Mouse (Mus musculus) heart, adult 2 months (tissue): ENCODE data around the gene Vps45.

Source experiments
- EP300 ChIP-seq: fragments of 200-500 bp; IDR thresholded peaks from 2 replicates; pipeline ENCODE4 v1.6.1; 2011; ENCODE audit warnings: low read depth, low read length, control low read depth; ENCODE audit not compliant: insufficient read depth
- POLR2A ChIP-seq: fragments of 200-500 bp; IDR thresholded peaks from 2 replicates; pipeline ENCODE4 v1.6.1; 2011; ENCODE audit warnings: mild to moderate bottlenecking, low read depth, low read length, control low read depth; ENCODE audit not compliant: insufficient read depth

- TF ChIP-seq EP300 (no peak), POLR2A (no peak)
Observed at GRCm38 (mm10) chr3:96084146-96084755, 26.0 kb upstream of the Vps45 start.
